Mouse (Mus musculus): Measurements from ENCODE around the gene Itpk1. TPM values are rescaled to one million over a fixed set of nuclear protein-coding genes. Genes with fewer than 3 reads are reported as not detected.

Itpk1 gene
- total RNA-seq, 2 experiments from 2014 or later: 1.2 to 5.3 TPM

- no peak for ATAC-seq (replicated peaks; ENCODE audit: low FRiP score, poor library complexity, severe bottlenecking)
Measured at GRCm38 (mm10) chr12:102524216-102524615, 180.5 kb downstream of the Itpk1 start.

GRCm38 (mm10) chr12:102521777-102522319 lies 182.9 kb downstream of the Itpk1 start:
- ATAC-seq (replicated peaks; ENCODE audit: low FRiP score, poor library complexity, severe bottlenecking): no peak

GRCm38 (mm10) chr12:102519929-102520720 lies 184.6 kb downstream of the Itpk1 start:
- no peak for ATAC-seq (replicated peaks; ENCODE audit: low FRiP score, poor library complexity, severe bottlenecking)

Other genes starting within 250 kb of the Itpk1 start
- gene Golga5, start 235.8 kb downstream of the Itpk1 start, total RNA-seq (2015; ENCODE audit: low replicate concordance): 13.2 and 15.0 TPM in 2 replicates
- gene Golga5, start 235.8 kb downstream of the Itpk1 start, total RNA-seq (2017; ENCODE audit: low replicate concordance): 15.6 and 29.0 TPM in 2 replicates
- gene Chga, start 150.0 kb downstream of the Itpk1 start, total RNA-seq (2015; ENCODE audit: low replicate concordance): not detected in 2 replicates
- gene Chga, start 150.0 kb downstream of the Itpk1 start, total RNA-seq (2017; ENCODE audit: low replicate concordance): not detected in 2 replicates
- gene Moap1, start 38.7 kb upstream of the Itpk1 start, total RNA-seq (2015; ENCODE audit: low replicate concordance): 0.84 and 2.1 TPM in 2 replicates
- 2.0 and 2.2 TPM in 2 replicates for gene Moap1, start 38.7 kb upstream of the Itpk1 start, total RNA-seq (2017; ENCODE audit: low replicate concordance)
- gene Tmem251, start 38.8 kb upstream of the Itpk1 start, total RNA-seq (2015; ENCODE audit: low replicate concordance): 4.4 and 4.6 TPM in 2 replicates
- 5.5 and 10.3 TPM in 2 replicates for gene Tmem251, start 38.8 kb upstream of the Itpk1 start, total RNA-seq (2017; ENCODE audit: low replicate concordance)
- gene Gm28051, start 52.8 kb upstream of the Itpk1 start, total RNA-seq (2015; ENCODE audit: low replicate concordance): not detected in 2 replicates
- gene Gm28051, start 52.8 kb upstream of the Itpk1 start, total RNA-seq (2017; ENCODE audit: low replicate concordance): not detected in 2 replicates
- 5.0 and 9.6 TPM in 2 replicates for gene Gon7, start 52.9 kb upstream of the Itpk1 start, total RNA-seq (2015; ENCODE audit: low replicate concordance)
- gene Gon7, start 52.9 kb upstream of the Itpk1 start, total RNA-seq (2017; ENCODE audit: low replicate concordance): 2.5 and 13.1 TPM in 2 replicates
- gene Ubr7, start 53.0 kb upstream of the Itpk1 start, total RNA-seq (2015; ENCODE audit: low replicate concordance): 5.6 and 12.5 TPM in 2 replicates
- gene Ubr7, start 53.0 kb upstream of the Itpk1 start, total RNA-seq (2017; ENCODE audit: low replicate concordance): 15.2 and 18.3 TPM in 2 replicates
- 5.2 and 6.1 TPM in 2 replicates for gene Gm20604, start 53.7 kb upstream of the Itpk1 start, total RNA-seq (2015; ENCODE audit: low replicate concordance)
- 1.2 and 3.2 TPM in 2 replicates for gene Gm20604, start 53.7 kb upstream of the Itpk1 start, total RNA-seq (2017; ENCODE audit: low replicate concordance)
- gene Btbd7, start 173.5 kb upstream of the Itpk1 start, total RNA-seq (2015; ENCODE audit: low replicate concordance): 11.5 and 24.0 TPM in 2 replicates
- gene Btbd7, start 173.5 kb upstream of the Itpk1 start, total RNA-seq (2017; ENCODE audit: low replicate concordance): 25.4 and 28.7 TPM in 2 replicates
- not detected in 2 replicates for gene Cox8c, start 194.4 kb upstream of the Itpk1 start, total RNA-seq (2015; ENCODE audit: low replicate concordance)
- gene Cox8c, start 194.4 kb upstream of the Itpk1 start, total RNA-seq (2017; ENCODE audit: low replicate concordance): not detected in 2 replicates
- gene Unc79, start 243.9 kb upstream of the Itpk1 start, total RNA-seq (2015; ENCODE audit: low replicate concordance): not detected in 2 replicates
- 0.09 TPM in 1 of 2 replicates, not detected in the other for gene Unc79, start 243.9 kb upstream of the Itpk1 start, total RNA-seq (2017; ENCODE audit: low replicate concordance)

Measured in erythroblast, adult 5-6 weeks (primary cell).